Mouse (Mus musculus) limb, embryonic 14.5 days (tissue): ENCODE results near the gene Cgnl1. TPM values are rescaled to one million over a fixed set of nuclear protein-coding genes. Genes with fewer than 3 reads are reported as not detected.

Experiments used
- ATAC-seq: fragments of 200-750 bp; cut with Nextera tagmentation; 2 replicates; pipeline ENCODE4 v1.8.0; 2017; ENCODE audit warnings: low read depth, moderate number of reproducible peaks, moderate TSS enrichment; ENCODE audit not compliant: low FRiP score
- DNase-seq: peaks from one replicate; pipeline ENCODE4 v3.0.0-alpha.2; 2015; ENCODE audit warnings: low spot score
- H3K27ac ChIP-seq: fragments of 300-500 bp; sonication (generic); replicated peaks from 2 replicates; pipeline ENCODE4 v1.5.1; 2014; ENCODE audit warnings: low read depth, mild to moderate bottlenecking, low read length, moderate library complexity, mixed read lengths
- H3K27me3 ChIP-seq: fragments of 300-500 bp; sonication (generic); 2 replicates; pipeline ENCODE4 v1.6.1; 2014; ENCODE audit warnings: low read length, mixed read lengths; ENCODE audit not compliant: control insufficient read depth, insufficient read depth
- H3K36me3 ChIP-seq: fragments of 300-500 bp; sonication (generic); 2 replicates; pipeline ENCODE4 v1.6.1; 2014; ENCODE audit warnings: mild to moderate bottlenecking, low read length, moderate library complexity, mixed read lengths; ENCODE audit not compliant: control insufficient read depth, insufficient read depth
- H3K4me1 ChIP-seq: fragments of 300-500 bp; sonication (generic); 2 replicates; pipeline ENCODE4 v1.6.1; 2014; ENCODE audit warnings: antibody characterized with exemption, low read length, mixed read lengths; ENCODE audit not compliant: control insufficient read depth, insufficient read depth
- H3K4me2 ChIP-seq: fragments of 300-500 bp; sonication (generic); replicated peaks from 2 replicates; pipeline ENCODE4 v1.6.1; 2014; ENCODE audit warnings: low read depth, mild to moderate bottlenecking, low read length, moderate library complexity; ENCODE audit not compliant: severe bottlenecking
- H3K4me3 ChIP-seq: fragments of 300-500 bp; sonication (generic); replicated peaks from 2 replicates; pipeline ENCODE4 v1.5.1; 2014; ENCODE audit warnings: low read length
- H3K9ac ChIP-seq: fragments of 300-500 bp; sonication (generic); 2 replicates; pipeline ENCODE4 v1.6.1; 2014; ENCODE audit warnings: mild to moderate bottlenecking, low read depth, low read length, moderate library complexity; ENCODE audit not compliant: severe bottlenecking
- H3K9me3 ChIP-seq: fragments of 300-500 bp; sonication (generic); 2 replicates; pipeline ENCODE4 v1.6.1; 2016; ENCODE audit warnings: low read length; ENCODE audit not compliant: control insufficient read depth
- POLR2A ChIP-seq: fragments of 200-500 bp; IDR thresholded peaks from 2 replicates; pipeline ENCODE4 v1.8.0; 2012; ENCODE audit warnings: inconsistent platforms, mild to moderate bottlenecking, moderate library complexity, borderline replicate concordance; ENCODE audit not compliant: insufficient read depth, insufficient read length; ENCODE audit errors: extremely low read depth
- WGBS: fragments of 180-500 bp; shearing (Covaris S2); extraction: QIAGEN DNeasy Blood & Tissue Kit; methylation state at CpG from one replicate; pipeline ENCODE4 v1.1.7; 2014; 5-methylcytosine and 5-hydroxymethylcytosine counted together
- polyA plus RNA-seq, 2 experiments: library from polyadenylated mRNA; depleted of rRNA in 1 of 2; stranded (reverse) in 1 of 2; unstranded in 1 of 2; fragments of >200 nt; fragmentation: Nextera tagmentation in 1 of 2; extraction: Ambion mirVana in 1 of 2; gene quantifications; 2 replicates each; pipeline versions ENCODE4 v1.2.1 to v1.2.3; 2012 to 2014

Cgnl1 gene
- polyA plus RNA-seq, 2 experiments: 12.8 to 14.3 TPM

GRCm38 (mm10) chr9:71695133-71695532 is 76.3 kb downstream of the Cgnl1 start:
- no peaks in the 10 kb centered on the region for H3K27me3 ChIP-seq
- H3K36me3 ChIP-seq: no peaks in the 10 kb centered on the region; the same call in 1 of the 2 replicates
- no peak overlapping the region for H3K9ac ChIP-seq
- no peaks in the 10 kb centered on the region for H3K9me3 ChIP-seq
- no peak for DNase-seq
- H3K4me1 ChIP-seq: peaks cover 16% of the 10 kb centered on the region
- TF ChIP-seq POLR2A: no peak
- ATAC-seq: no peak
- WGBS: 37% methylated on average over 3 of the region's 3 CpGs
- H3K4me3 ChIP-seq: no peak overlapping the region
- H3K4me2 ChIP-seq: no peak overlapping the region
- H3K27ac ChIP-seq: no peak overlapping the region

- H3K36me3 ChIP-seq: no peaks in the 10 kb centered on the region; the same call in 1 of the 2 replicates
- no peak for ATAC-seq
- no peaks in the 10 kb centered on the region for H3K27me3 ChIP-seq
- no peak overlapping the region for H3K4me2 ChIP-seq
- H3K4me1 ChIP-seq: peaks cover 16% of the 10 kb centered on the region
- no peak overlapping the region for H3K27ac ChIP-seq
- no peak overlapping the region for H3K9ac ChIP-seq
- TF ChIP-seq POLR2A: no peak
- 47% methylated on average over 4 of the region's 4 CpGs for WGBS
- H3K9me3 ChIP-seq: no peaks in the 10 kb centered on the region
- no peak overlapping the region for H3K4me3 ChIP-seq
- no peak for DNase-seq
These were observed 77.2 kb downstream of the Cgnl1 start for GRCm38 (mm10) chr9:71694223-71694622.

- Histone ChIP-seq H3K4me2 (no peak overlapping the region), H3K9ac (no peak overlapping the region), H3K4me3 (no peak overlapping the region), H3K36me3 (no peaks in the 10 kb centered on the region; the same call in 1 of the 2 replicates), H3K27ac (no peak overlapping the region), H3K4me1 (peaks cover 16% of the 10 kb centered on the region), H3K27me3 (no peaks in the 10 kb centered on the region), H3K9me3 (no peaks in the 10 kb centered on the region)
- no peak for TF ChIP-seq POLR2A
- whole genome bisulfite sequencing: 67% methylated on average over 4 of the region's 4 CpGs
- no peak for ATAC-seq
- no peak for DNase-seq
These were observed 77.6 kb downstream of the Cgnl1 start for GRCm38 (mm10) chr9:71693771-71694170.

- WGBS: 96% methylated on average over 7 of the region's 7 CpGs
- no peak overlapping the region for H3K4me2 ChIP-seq
- H3K9ac ChIP-seq: no peak overlapping the region
- ATAC-seq (no peak), DNase-seq (no peak)
- no peaks in the 10 kb centered on the region for H3K9me3 ChIP-seq
- peaks cover 16% of the 10 kb centered on the region for H3K4me1 ChIP-seq
- H3K4me3 ChIP-seq: no peak overlapping the region
- no peaks in the 10 kb centered on the region; the same call in 1 of the 2 replicates for H3K36me3 ChIP-seq
- TF ChIP-seq POLR2A: no peak
- no peak overlapping the region for H3K27ac ChIP-seq
- H3K27me3 ChIP-seq: no peaks in the 10 kb centered on the region
These were observed 79.2 kb downstream of the Cgnl1 start for GRCm38 (mm10) chr9:71692165-71692564.

- H3K4me1 ChIP-seq: peaks cover 6% of the 10 kb centered on the region
- H3K36me3 ChIP-seq: no peaks in the 10 kb centered on the region; the same call in 1 of the 2 replicates
- no peak for DNase-seq
- H3K27ac ChIP-seq: no peak overlapping the region
- no peak for TF ChIP-seq POLR2A
- H3K9ac ChIP-seq: no peak overlapping the region
- H3K9me3 ChIP-seq: no peaks in the 10 kb centered on the region
- no peaks in the 10 kb centered on the region for H3K27me3 ChIP-seq
- WGBS: 38% methylated on average over 2 of the region's 2 CpGs
- H3K4me3 ChIP-seq: no peak overlapping the region
- ATAC-seq: no peak
- no peak overlapping the region for H3K4me2 ChIP-seq
These were observed 81.9 kb downstream of the Cgnl1 start for GRCm38 (mm10) chr9:71689369-71690073.
